Mouse (Mus musculus) kidney, postnatal 14 days (tissue): ENCODE results near the gene Ptpn6.

Experiments used
- DNase-seq: peaks from one replicate; pipeline ENCODE4 v3.0.0; 2022; ENCODE audit warnings: mixed read lengths

Gene Ptpn6

DNA sequence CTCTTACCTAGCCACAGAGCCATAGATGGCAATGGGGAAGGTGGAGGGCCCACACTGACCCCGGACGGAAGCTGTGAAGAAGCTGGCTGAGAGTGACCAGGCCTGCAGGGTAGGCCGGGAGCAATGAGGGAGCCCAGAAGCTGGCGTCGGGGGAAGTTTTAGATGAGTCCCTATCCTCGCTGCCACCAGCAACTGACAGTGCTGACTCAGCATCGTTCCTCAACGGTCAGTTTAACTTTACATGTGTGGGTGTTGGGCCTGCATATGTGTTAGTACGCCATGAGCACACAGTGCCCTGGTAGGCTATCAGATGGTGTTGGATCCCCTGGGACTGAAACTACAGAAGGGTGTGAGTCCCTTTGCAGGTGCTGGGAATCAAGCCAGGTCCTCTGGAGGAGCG, 14.0 kb downstream of the Ptpn6 start:
- DNase-seq: no peak

DNA sequence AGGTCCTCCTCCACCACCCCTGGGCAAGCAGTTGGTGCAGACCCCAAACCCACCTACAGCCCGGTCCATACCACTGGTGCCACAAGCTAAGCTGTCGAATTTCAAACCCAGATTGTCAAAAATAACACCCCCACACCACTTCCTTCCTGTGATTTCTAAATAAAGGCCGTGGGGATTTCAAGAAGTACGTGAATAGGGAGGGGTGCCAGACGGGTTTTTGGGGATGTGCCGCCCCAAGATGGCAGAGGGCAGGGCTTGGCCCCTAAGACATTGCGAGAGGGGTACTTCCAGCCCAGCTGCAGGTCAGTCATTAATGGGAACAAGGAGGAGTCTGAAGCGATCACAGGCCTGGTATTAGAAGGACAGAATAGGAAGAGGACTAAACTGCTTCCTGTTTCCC, 15.0 kb downstream of the Ptpn6 start:
- no peak for DNase-seq

DNA sequence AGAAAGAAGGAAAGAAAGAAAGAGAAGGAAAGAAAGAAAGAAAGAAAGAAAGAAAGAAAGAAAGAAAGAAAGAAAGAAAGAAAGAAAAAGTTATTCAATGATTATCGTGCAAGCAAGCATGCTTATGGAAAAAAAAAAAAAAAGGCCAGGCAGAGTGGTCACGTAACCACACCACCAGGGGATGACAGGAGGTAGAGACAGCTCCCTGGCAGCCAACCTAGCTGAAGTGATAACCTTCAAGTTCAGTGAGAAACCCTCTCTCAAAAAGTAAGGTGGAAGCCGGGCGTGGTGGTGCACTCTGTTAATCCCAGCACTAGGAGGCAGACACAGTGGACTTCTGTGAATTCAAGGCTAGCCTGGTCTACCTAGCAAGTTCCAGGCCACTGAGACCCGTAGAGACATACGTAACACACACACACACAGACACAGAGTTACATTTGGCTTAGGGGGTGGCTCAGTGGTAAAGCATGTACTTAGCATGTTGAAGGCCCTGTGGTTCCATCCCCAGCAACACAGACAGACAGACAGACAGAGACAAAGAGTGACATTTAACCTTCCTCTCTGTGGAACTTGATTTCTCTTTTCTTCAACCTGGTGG, 15.5 kb downstream of the Ptpn6 start:
- no peak for DNase-seq

DNA sequence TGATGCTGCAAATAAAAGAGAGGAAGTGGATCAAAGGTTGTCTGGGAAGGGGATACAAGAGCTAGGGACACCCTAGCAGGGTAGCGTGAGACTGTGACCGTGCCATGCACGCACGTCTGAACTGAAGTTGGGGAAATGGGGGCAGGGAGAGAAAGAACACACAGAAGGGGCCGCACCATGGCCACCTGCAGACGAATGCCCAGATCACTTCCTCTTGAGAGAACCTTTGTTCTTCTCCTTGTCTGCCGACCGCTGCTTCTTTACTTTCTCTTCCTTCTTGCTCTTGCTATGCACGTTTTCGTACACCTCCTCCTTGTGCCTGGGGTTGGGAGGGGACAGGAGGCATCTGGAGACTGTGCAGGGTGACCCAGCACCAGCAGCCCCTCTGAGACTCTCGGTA, 17.6 kb downstream of the Ptpn6 start:
- no peak for DNase-seq

DNA sequence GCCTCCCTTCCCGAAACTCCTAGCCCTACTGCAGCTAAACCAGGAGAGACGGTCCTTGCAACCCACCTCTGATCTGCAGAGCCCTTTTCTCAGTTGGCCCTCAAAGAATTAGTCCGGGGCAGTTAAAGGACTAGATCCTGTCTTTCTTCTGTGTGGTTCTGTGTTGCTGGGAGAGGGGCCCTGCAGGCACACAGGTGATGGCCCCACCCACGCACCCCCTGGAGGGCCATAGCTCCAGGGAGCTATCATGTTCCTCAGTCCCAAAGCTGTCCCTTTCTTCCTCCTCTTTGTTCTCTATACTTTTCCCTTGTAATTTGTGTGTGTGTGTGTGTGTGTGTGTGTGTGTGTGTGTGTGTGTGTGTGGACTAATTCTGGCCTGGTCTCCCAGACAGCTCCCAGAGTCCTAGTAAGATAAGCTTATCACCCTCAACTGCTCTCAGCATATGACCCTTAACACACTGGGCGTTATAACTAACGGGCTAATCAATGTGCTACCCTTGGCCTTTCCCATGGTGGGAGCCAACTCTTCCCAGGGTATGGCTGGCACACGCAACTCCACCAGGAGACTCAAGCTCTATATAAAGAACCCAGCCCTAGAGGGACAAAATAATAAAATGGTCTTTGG, 19.0 kb downstream of the Ptpn6 start:
- DNase-seq: no peak

DNA sequence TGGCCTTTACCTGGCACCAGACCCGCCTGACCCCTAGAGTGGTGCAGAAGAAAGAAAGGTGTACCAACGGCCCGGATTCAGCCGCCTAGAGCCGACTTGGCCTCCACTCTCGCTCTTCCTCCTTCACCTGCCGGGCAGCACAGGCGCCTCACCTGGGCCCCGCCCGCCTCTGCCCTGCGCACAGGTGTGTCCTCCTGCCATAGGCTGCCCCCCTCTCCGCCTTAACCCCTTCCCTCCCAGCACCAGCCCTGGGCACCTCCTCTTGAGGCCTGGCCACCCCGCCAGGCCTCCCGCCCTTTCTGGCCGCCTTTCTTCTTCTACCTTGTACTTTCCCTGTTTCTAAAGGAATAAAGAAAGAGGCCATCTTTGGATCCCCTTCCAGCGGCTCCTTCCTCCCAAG, 19.8 kb downstream of the Ptpn6 start:
- DNase-seq: peak; percentile 74

DNA sequence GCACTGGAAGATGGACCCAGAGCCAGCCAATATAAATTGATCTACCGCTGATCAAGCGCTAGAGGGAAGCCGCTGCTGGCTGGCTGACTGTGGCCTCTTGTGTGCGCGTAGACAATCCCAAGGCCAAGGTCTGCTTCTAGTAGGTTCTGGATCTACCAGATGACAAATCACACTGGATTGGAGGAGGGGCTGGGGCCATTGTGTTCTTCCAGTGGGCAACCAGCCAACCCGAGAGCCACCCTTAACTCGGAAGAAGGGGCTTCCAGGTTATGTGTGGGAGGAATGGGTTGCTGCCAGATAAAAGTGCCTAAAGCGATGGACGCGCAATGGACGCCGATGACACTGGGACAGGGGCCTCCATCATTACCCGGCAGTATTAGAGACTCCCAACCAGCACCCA, 20.5 kb downstream of the Ptpn6 start:
- no peak for DNase-seq

DNA sequence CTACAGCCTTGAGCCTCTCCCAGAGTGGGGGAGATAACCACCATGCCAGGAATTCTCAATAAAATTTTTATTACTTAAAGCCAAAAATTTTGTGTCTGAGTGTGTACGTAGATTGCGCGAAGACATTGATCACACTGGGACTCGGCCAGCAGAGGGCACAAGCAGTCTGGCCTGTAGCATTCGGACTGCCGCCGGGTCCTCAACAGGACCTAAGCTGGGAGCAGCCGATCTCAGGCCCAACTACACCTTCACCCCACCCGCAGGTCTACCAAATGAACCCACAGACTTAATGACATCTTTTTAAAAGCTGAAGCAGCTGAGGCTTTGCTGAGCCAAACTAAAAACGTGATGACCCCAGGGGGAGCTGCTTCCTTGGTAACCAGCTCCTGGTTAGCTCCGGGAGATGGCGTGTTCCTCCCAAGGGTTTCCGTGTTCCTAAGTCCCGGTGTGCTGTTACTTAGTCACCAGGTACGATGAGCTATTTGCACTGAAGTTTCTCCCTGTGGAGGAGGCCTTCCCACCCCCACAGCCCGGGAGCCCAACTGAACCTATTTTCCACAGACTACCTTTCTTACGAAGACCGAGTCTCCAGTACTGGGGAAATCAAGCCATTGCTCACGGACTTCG, 21.5 kb downstream of the Ptpn6 start:
- DNase-seq: peak; percentile 60

DNA sequence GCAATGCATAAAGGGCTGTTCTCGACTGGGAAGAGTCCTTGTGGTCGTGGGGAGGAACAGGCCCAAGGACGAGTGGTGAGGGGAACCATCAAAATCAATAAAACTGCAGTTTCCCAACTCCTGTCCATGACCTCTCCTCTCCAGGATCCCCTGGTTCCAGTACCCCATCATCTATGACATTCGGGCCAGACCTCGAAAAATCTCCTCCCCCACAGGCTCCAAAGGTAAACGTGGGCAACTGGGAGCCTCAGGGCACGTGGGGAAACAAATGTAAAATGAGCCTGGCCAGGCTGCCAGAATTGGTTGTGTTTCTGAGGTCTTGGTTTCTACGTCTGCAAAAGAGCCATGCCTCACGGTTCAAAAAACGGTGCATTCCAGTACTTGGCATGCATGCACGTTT, 25.6 kb downstream of the Ptpn6 start:
- no peak for DNase-seq

DNA sequence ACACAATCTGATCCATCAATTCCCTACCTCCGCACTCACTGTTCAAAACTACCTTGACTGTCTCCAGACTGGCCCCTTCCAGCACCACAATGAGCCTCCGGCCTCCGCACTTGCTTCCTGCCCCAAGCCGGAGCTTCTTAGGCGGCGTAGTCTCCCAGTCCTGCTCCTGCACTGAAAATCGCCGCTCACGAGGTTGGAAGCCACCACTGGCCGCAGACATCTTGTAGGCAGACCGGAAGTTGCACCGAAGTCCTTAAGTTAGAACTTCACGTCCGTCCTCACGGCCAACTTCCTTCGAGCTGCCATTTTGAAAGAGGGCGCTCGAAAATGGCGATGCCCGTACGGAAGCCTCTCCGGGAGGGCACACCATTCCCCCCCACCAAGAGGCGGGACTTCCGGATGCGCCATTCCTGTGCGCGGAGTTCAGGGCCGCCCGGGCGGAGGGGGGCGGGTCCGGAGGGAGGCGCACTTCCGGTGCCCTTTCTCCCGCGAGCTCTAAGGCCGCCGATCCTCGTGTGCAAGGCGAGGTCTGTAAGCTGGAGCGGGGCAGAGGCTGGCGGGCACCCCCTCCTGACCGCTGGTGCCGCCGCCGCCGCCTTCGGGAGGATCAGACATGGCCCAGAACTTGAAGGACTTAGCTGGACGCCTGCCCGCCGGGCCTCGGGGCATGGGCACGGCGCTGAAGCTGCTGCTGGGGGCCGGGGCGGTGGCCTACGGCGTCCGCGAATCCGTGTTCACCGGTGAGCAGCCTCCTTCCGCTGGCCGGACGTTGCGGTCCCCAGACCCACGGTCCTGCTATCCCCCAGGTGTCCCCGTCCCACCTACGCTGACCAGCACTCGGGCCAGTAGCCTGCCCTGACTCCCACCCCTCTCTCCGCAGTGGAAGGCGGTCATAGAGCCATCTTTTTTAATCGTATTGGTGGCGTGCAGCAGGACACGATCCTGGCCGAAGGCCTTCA, 26.4 kb downstream of the Ptpn6 start, which contains the start of the genes Emg1 and Phb2:
Gene Emg1, minus strand, starts transcription at position 355 of the 959 bp plus-strand sequence.
Gene Phb2, plus strand, starts transcription at position 513 of the 959 bp plus-strand sequence.
- peak; percentile 99 for DNase-seq

DNA sequence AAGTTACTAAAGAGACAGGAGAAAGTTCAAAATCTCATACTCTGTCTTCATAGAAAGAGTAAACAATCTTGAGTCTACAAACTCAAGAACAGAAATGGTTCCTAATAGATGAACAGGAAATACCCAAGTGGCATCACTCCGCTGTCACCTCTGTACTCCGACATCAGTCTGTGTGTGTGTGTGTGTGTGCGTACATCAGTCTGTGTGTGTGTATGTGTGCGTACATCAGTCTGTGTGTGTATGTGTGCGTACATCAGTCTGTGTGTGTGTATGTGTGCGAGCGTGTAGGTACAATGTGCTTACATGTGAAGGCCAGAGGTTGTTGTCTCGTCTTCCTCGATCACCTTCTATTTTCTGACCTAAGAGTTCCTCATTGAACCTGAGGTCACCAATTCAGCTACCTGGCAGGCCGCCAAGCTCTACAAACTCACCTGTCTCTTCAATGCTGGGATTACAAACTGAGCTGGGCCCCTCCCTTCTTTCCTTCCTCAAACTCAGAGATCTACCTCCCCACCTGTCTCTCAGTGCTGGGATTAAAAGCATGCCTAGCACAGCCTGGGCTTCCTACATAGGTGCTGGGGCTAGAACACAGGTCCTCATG, 30.1 kb downstream of the Ptpn6 start:
- DNase-seq: no peak

DNA sequence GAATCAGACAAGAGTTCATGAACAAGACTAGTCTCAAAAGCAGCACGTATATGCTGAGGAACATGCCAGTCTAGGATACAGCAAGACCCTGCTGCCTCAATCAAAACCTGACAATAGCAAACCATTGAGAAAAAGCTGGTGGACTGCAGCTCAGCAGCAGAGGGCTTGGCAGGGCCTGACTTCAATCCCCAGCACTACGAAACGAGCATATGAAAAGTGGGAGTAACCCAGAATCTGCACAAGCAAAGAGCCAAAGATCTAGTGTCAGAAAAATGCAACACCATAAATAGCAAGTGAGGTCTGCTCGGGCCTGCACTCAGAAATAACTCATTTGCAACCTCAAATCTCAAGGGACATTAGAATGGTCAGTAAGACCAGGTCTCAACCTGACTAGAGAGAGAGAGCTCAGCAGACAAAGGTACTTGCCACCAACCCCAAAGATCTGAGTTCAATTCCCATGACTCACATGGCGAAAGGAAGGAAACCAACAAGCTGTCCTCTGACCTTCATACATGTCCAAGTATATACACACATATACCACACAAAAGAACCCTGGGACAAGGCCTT, 32.4 kb downstream of the Ptpn6 start:
- no peak for DNase-seq

DNA sequence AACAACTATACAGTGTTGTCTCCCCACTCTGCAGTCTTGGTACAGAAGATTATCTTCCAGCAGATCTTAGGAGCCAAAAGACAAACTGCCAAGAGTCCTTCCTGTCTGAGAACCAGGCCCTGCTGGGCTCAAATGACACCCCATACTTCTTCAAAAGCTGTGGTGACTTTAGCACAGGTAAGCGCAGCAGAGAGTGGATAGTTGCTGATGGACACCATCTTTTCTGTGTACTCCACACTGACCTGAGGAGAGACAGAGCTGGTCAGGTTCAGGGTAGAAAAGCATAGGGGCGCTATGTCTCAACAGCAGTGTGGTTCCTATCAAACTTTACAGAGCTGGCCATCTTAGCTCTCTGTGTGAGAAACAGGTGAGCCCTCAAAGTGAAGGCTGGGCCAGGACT, 34.1 kb downstream of the Ptpn6 start:
- no peak for DNase-seq

DNA sequence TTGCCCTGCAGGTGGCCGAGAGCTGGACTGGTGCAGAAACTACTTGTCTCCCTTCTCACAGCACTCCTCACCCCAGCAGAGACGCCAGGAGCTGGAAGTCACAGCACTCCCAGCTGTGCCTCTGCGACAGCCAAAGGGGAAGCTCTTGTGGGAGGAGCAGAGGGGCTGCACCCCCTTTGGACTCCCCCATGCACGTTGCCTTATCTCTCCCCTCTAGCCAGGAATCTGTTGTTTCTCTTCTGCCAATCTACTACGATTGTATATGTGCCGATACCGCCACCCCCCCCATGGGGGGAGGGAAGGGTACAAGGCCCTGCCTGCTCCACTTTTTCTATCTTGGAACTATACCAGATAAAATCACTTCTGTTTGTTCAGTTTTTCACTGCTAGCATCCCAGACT, 34.7 kb downstream of the Ptpn6 start:
- DNase-seq: no peak

DNA sequence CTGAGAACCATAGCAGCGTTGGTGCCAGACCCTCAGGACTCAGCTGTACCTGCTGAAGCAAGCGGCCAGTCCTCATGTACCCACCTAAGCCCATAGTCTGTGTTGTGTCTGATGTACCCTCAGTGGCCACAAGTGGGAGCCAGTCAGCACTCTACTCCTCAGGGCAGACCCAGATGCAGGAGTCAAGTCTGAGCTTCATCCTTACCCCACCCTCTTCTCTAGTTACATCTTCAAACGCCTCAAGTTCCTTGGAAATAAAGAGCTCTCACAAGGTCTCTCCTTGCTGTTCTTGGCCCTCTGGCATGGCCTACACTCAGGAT, 35.8 kb downstream of the Ptpn6 start:
- DNase-seq: peak; percentile 81

DNA sequence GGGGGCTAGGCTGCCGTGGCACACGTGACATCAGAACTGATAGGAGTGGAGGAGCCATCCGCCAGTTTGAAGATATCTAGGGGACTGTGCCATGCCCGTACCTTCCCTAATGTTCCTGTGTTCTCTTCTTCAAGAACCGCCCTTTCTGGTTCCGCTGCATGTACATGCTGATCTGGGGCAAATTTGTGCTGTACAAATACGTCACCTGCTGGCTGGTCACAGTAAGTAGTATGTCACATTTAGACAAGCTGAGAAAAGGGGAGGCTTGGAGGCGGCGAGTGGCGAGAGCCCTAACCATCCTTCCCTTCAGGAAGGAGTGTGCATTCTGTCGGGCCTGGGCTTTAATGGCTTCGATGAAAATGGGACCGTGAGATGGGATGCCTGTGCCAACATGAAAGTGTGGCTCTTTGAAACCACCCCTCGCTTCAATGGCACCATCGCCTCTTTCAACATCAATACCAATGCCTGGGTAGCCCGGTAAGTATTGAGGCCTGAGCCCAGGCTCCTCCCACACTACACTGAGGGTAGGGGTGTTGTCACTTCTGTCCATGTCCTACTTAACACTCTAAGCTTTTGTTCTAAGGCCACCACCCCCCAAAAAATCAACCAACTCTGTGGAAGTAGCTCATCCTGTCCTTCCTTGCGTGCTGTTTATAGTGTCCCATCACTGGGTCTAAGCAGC, 36.3 kb downstream of the Ptpn6 start:
- DNase-seq: no peak

DNA sequence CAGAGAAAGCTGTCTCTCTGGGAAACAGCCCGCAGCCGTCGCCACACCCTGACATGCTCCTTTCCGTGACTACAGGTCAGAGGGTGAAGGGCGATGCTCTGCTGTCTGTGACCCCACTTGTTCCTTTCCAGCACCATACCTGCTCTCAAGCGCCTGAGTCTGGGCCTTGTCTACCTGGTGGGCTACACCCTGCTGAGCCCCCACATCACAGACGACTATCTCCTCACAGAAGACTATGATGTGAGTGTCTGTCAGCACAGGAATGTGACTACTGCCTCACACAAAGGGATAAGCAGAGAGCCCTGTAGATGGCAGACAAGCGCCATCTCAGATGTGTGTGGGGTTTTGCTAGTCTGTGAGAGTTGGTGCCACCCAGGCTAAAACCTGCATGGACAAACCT, 37.2 kb downstream of the Ptpn6 start:
- no peak for DNase-seq

DNA sequence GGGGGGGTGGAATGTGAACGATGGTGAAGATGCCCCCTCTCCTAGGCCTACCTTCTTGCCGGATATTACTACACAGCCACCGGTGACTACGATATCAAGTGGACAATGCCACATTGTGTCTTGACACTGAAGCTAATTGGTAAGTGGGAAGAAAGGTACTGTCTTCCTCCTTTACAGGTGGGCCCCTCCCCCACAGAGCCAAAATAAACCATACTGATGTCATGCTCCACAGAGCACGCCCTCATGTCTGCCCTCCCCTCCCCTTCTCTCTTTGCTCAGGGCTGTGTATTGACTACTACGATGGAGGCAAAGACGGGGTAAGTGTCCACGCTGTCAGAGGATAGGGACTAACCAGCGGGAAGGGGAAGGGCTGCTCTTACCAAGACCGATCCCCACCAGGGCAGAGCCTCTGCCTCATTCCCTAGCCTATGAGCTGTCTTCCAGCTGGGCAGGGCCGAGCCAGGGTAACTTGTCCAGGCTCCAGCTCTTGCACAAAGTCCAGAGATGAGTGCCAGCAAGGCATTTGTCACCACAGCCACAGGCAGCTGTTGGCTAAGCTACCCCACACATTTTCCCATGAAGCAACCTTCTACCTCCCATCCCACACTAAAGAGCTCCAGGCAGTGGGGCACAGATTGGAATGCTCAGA, 38.4 kb downstream of the Ptpn6 start:
- peak; percentile 59 for DNase-seq

DNA sequence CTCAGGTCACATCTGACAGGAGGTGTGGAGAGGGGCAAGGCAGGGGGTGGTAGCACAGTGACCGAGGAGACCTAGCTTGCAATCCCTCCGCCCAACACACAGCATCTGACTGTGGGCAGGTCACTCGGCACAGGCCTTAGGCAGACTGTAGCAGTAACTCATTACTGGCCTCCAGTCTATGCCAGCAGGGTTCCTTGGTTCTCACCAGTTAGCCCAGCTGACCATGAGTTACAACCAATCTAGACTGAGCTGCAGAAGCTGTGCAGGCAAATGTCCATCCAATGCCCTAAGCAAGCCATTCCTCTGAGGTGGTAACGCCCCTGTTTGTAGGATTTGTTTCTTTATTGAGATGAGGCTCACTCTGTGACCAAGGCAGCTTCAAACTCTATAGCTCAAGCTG, 39.1 kb downstream of the Ptpn6 start:
- no peak for DNase-seq

DNA sequence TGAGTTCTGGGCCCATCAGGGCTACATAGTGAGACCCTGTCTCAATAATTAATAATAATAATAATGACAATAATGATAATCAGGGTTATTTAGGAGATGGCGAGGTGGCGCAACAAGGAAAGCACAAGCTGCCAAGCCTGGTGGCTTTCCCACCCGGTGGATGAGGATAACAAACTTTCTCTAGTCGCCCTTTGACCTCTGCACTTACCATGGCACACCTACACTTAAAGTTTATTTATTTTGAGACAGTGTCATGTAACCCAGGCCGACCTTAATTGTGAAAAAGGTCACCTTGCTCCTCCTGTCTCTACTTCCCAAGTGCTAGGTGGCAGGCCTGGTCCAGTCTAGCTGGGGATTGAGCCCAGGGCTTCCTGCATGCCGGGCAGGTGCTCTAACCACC, 39.8 kb downstream of the Ptpn6 start:
- no peak for DNase-seq

DNA sequence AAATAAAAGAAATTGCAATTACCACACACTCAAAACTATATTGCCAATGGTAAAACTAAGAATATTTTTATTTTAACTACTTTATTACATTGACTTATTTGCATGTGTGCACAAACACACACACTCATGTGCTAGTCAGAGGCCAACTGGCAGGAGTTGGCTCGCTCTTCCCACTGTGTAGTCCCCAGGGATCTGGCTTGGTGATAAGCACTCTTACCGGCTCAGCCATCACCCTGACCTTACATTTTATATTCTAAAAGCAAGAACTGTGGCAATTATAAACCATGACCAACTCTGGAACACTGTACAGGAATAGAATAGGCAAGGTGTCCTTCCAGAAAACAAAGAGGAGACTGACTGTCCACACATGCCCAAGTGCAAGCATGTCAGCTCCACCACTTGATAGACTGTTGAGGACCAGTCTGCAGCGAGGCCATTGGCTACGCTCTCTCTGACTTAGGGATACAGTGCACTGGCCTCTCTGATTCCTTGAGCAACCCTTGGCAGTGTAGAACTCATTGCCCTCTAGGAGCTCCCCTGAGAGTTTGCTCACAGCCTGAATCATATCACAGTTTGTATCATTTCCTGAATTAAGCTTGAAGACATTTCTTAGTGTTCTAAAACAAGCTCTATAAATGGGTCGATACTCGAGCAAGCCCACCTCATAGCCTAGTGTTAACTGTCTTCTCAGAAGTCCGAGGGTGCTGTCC, 41.9 kb downstream of the Ptpn6 start:
- DNase-seq: no peak
